Mouse (Mus musculus) kidney, postnatal 0 days (tissue): ENCODE data around the gene Fndc3b. TPM values are rescaled to one million over a fixed set of nuclear protein-coding genes. Genes with fewer than 3 reads are reported as not detected.

Source experiments
- ATAC-seq: fragments of 200-750 bp; cut with Nextera tagmentation; replicated peaks from 2 replicates; pipeline ENCODE4 v1.8.0; 2017; ENCODE audit warnings: low read depth, moderate number of reproducible peaks, moderate TSS enrichment, moderate library complexity; ENCODE audit not compliant: low FRiP score
- DNase-seq: peaks from one replicate; pipeline ENCODE4 v3.0.0-alpha.2; 2016; ENCODE audit warnings: low spot score
- H3K27ac ChIP-seq: fragments of 300-500 bp; sonication (generic); 2 replicates; pipeline ENCODE4 v1.5.1; 2014; ENCODE audit warnings: mild to moderate bottlenecking
- H3K27me3 ChIP-seq: fragments of 300-500 bp; sonication (generic); 2 replicates; pipeline ENCODE4 v1.6.1; 2014; ENCODE audit warnings: low read length, mixed read lengths; ENCODE audit not compliant: insufficient read depth
- H3K36me3 ChIP-seq: fragments of 300-500 bp; sonication (generic); 2 replicates; pipeline ENCODE4 v1.6.1; 2014; ENCODE audit warnings: low read length, mixed read lengths; ENCODE audit not compliant: insufficient read depth
- H3K4me1 ChIP-seq: fragments of 300-500 bp; sonication (generic); replicated peaks from 2 replicates; pipeline ENCODE4 v1.6.1; 2014; ENCODE audit warnings: antibody characterized with exemption, low read length, mixed read lengths; ENCODE audit not compliant: insufficient read depth
- H3K4me2 ChIP-seq: fragments of 300-500 bp; sonication (generic); 2 replicates; pipeline ENCODE4 v1.6.1; 2014; ENCODE audit warnings: mild to moderate bottlenecking, low read length, moderate library complexity, mixed read lengths
- H3K4me3 ChIP-seq: fragments of 300-500 bp; sonication (generic); replicated peaks from 2 replicates; pipeline ENCODE4 v1.5.1; 2014; ENCODE audit warnings: low read depth, low read length
- H3K9ac ChIP-seq: fragments of 300-500 bp; sonication (generic); 2 replicates; pipeline ENCODE4 v1.6.1; 2014; ENCODE audit warnings: low read depth, low read length
- H3K9me3 ChIP-seq: fragments of 300-500 bp; sonication (generic); replicated peaks from 2 replicates; pipeline ENCODE4 v1.6.1; 2016; ENCODE audit warnings: low read length, inconsistent platforms, mixed read lengths
- CTCF ChIP-seq: IDR thresholded peaks from 2 replicates; pipeline ENCODE4 v1.5.1; 2016; ENCODE audit warnings: antibody characterized with exemption, low read depth, mild to moderate bottlenecking, moderate library complexity
- WGBS: fragments of 180-500 bp; shearing (Covaris S2); extraction: QIAGEN DNeasy Blood & Tissue Kit; methylation state at CpG from one replicate; pipeline ENCODE4 v1.1.7; 2014; 5-methylcytosine and 5-hydroxymethylcytosine counted together
- polyA plus RNA-seq: library from polyadenylated mRNA; unstranded; fragments of >200 nt; fragmentation: Nextera tagmentation; extraction: Ambion mirVana; gene quantifications from 2 replicates; pipeline ENCODE4 v1.2.1, GENCODE M21; 2015

Fndc3b gene
- polyA plus RNA-seq, 1 experiment from 2014 or later, result 23.1 TPM

DNA sequence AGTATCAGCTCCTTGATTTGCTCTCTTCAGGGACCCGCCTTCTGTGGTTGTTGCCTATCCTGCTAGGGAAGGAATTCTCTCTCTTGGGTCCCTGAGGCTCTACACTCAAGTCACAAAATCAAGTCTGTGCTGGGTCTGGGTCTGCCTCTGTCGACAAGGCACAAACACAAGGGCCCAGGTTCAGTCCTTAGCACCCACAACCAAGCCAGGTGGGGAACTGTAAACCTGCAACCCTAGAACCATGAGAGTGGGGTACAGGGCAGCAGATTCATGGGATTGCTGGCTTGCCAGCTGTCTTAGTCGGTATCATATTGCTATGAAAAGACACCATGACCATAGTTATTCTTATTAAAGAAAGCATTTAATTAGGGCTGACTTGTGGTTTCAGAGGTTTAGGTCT is 121.8 kb downstream of the Fndc3b start:
- Histone ChIP-seq H3K4me1 (peaks cover 17% of the 10 kb centered on the region; the same call in 1 of the 2 replicates), H3K27ac (no peak overlapping the region), H3K36me3 (no peaks in the 10 kb centered on the region), H3K9me3 (no peaks in the 10 kb centered on the region), H3K4me3 (no peak overlapping the region), H3K4me2 (no peak overlapping the region), H3K27me3 (no peaks in the 10 kb centered on the region), H3K9ac (no peak overlapping the region)
- DNase-seq (no peak), ATAC-seq (no peak)
- TF ChIP-seq CTCF, result no peak
- 97% methylated on average over 3 of the region's 3 CpGs for WGBS

DNA sequence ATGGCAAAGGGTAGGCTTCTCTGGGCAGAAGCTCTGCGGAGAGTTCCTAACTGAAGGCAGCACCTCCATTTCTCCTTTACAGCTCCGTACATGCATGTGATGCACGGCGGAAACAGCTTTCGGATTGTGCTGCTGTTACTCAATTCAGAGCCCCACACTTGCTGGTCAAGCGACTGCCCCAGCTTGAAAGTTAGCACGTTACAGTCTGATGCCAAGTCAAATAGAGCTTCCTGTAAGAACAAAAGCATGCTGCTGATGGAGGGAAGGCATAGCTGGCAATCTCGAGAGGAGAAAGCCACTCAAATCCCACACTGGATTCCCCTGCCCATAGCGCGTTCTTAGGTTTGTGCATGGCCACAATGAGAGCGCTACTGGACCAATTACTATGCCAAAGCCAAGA is 122.5 kb downstream of the Fndc3b start:
- Histone ChIP-seq H3K4me2 (no peak overlapping the region), H3K27ac (no peak overlapping the region), H3K36me3 (no peaks in the 10 kb centered on the region), H3K4me3 (no peak overlapping the region), H3K9ac (no peak overlapping the region), H3K4me1 (0 out of 2 replicates have a peak, but pooled peaks cover 10% of the 10 kb centered on the region), H3K27me3 (no peaks in the 10 kb centered on the region), H3K9me3 (no peaks in the 10 kb centered on the region)
- ATAC-seq (no peak), DNase-seq (no peak)
- WGBS, result 92% methylated on average over 11 of the region's 11 CpGs
- no peak for TF ChIP-seq CTCF

DNA sequence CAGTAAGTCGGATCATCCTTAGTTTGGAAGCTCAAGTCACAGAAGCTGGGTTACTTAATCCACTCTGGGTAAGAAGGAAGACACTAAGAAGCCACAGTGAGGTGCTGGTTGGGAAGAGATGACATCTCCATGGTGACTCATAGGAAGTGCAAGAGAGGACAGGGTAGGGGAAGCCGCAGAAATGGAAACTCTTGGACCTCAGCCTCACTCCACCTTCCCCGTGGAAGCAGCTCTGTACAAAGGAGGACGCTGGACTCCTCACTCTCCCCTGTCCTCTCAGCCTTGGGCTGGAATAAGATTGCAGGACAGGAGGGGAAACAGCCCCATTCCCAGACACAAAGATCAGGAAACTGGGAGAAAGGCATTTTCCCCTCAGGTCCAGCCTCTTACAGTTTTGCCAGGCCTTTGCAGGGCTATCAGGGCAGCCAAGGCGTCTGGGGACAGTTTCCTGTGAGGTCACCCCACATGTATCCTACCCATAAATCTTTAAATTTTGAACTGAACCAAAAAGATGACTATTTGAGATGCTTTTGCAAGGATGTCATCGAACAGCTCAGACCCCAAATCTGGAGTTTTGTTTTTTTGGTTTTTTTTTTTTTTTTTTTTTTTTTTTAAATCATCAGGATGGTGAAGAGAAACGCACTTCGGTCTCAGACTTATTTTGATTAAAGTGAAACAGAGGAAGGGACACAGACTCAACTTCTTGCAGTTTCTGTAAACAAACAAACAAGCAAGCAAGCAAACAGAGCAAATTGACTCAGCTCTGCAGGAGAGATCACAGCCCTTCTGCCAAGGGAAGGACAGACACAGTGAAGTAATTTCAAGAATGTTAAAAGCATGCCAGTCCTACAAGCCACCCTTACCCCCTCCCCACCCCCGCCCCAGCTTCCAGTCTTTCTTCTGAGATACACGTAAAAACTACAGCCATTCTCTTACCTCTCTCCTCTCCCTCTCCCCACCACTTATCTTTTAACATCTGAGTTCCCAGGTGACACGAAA is 126.2 kb downstream of the Fndc3b start:
- no peak for TF ChIP-seq CTCF
- no peak overlapping the region for H3K4me2 ChIP-seq
- H3K36me3 ChIP-seq, result no peaks in the 10 kb centered on the region
- H3K4me1 ChIP-seq, result peaks cover 6% of the 10 kb centered on the region; the same call in 1 of the 2 replicates
- WGBS, result 38% methylated on average over 11 of the region's 11 CpGs
- H3K4me3 ChIP-seq, result no peak overlapping the region
- 0 out of 2 replicates have a peak overlapping the region, but pooled peaks have one; percentile 0 for H3K9ac ChIP-seq
- H3K27ac ChIP-seq, result peak overlapping the region; percentile 56
- no peaks in the 10 kb centered on the region for H3K9me3 ChIP-seq
- DNase-seq (peak; percentile 36), ATAC-seq (peak; percentile 60; the same call in 1 of the 2 replicates)
- no peaks in the 10 kb centered on the region for H3K27me3 ChIP-seq

DNA sequence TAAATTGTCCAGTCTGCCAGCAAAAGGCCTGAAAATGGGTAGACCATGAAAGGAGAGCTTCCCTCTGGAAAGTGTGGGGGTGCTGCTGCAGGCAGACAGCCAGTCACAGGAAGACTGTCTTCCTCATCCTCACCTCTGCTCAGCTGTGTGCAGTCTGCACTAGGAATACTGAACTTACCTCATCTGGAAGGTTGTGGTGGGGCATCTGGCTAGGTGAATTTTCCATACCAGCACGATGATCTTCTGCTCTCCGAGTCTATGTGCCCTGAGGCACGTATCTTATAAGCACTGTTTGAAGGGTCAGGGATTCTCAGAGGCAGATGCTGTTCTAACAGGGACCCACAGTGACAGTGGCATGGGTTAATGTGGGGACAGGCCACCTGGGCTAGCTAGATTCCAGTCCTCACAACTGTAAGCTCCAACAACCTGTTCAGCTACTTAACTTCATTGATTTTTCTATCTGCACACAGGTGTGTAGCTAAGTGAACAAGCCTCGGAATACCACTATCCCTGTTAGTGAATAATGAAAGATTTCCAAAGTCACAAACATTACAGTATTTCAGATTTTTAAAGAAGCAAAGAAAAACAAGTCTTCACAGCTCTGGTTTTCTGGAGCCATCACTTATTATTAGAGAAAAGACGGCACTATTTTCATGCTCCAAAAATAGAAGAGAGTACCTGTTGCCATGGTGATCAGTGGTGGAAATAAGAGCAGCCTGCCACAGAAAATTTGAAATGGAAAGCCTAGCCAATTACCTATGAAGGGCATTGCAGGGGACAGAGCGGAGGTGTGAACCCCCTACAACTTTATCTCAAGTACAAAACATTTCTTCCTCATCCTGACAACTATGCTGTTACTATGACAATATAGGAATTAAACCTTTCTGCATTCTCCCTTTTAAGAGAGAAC is 128.9 kb downstream of the Fndc3b start:
- Histone ChIP-seq H3K27me3 (no peaks in the 10 kb centered on the region), H3K4me2 (no peak overlapping the region), H3K9ac (no peak overlapping the region), H3K9me3 (no peaks in the 10 kb centered on the region), H3K27ac (no peak overlapping the region), H3K4me1 (peaks cover 14% of the 10 kb centered on the region; the same call in 1 of the 2 replicates), H3K4me3 (no peak overlapping the region), H3K36me3 (no peaks in the 10 kb centered on the region)
- 78% methylated on average over 6 of the region's 6 CpGs for WGBS
- DNase-seq (no peak), ATAC-seq (no peak)
- TF ChIP-seq CTCF, result no peak

DNA sequence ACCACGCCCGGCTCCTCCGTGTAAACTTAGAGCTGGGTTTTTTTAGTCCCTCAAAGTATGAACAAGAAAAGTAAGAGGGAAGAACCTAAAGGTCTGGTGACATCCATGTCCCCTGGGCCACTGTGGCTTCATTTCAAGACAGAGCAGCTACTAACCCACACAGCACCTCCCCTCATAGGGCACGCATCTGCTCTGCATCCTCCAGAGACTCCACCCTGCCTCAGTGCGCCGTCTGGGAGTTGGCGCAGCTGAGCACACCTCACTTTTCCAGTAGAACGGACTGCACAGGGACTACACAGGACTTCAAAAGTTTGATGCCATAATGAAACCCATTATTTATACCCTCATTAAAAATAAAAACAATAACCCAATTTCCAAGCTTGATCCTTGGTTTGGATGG is 130.2 kb downstream of the Fndc3b start:
- no peak for TF ChIP-seq CTCF
- Histone ChIP-seq H3K9ac (no peak overlapping the region), H3K36me3 (no peaks in the 10 kb centered on the region), H3K27ac (no peak overlapping the region), H3K4me2 (no peak overlapping the region), H3K9me3 (no peaks in the 10 kb centered on the region), H3K4me1 (peaks cover 11% of the 10 kb centered on the region; the same call in 1 of the 2 replicates), H3K27me3 (no peaks in the 10 kb centered on the region), H3K4me3 (no peak overlapping the region)
- 94% methylated on average over 8 of the region's 8 CpGs for WGBS
- ATAC-seq (no peak), DNase-seq (no peak)
